Mouse (Mus musculus) left cerebral cortex, adult 6 months (tissue): ENCODE results near the gene Uts2r. TPM values are rescaled to one million over a fixed set of nuclear protein-coding genes. Genes with fewer than 3 reads are reported as not detected.

Experiments used
- long read RNA-seq, 2 experiments: library from polyadenylated mRNA; unstranded; transcript quantifications; one replicate each; pipeline ENCODE4 v2.0.0; 2019 to 2020
- polyA plus RNA-seq: library from polyadenylated mRNA; unstranded; fragments of <200 nt; fragmentation: Nextera tagmentation; gene quantifications from 2 replicates; pipeline ENCODE4 v1.2.3, GENCODE M21; 2021

The Uts2r gene
- 0.20 and 0.34 TPM in 2 replicates for polyA plus RNA-seq
- long read RNA-seq, experiment 1, partial matches to known transcripts, result 0 of 1 reads
- long read RNA-seq, experiment 1, other reads (novel, unspliced or antisense), result 1 of 1 reads
- long read RNA-seq, experiment 2, result 0 reads

GRCm38 (mm10) chr11:121159971-121160370 lies at the start of gene Uts2r:
Gene Uts2r (plus strand): TSS chr11:121160271.

DNA sequence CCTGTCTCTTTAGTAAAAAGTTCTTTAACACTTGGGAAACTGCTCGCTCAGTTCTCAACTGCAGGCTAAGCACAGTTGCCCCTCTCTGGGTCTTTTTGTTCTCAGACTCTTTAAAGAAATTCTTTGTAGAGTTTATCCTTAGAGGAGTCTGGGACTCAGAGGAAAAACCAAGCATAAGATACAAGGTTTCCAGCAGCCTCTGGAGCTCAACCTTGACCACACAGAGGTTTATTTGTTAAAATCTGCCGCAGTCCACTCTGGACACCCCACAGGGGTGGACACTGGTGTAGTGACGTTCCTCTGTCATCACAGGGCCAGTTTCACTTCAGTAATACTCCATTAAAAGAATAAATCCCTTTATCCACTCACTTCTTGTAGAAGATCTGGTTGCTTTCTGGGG lies 41.5 kb upstream of the Uts2r start, which contains the start of gene Tex19.2:
TSS of gene Tex19.2 (minus strand) at position 101 of the 400 bp plus-strand sequence.

GRCm38 (mm10) chr11:121145865-121146264 lies 14.2 kb upstream of the Uts2r start, which contains the start of gene Tex19.1:
Gene Tex19.1 (plus strand): TSS chr11:121146143.

GRCm38 (mm10) chr11:121204161-121205006 lies 44.3 kb downstream of the Uts2r start, which contains the start of the genes Hexdc and Ogfod3:
Gene Hexdc (plus strand): TSS chr11:121204433.
Gene Ogfod3 (minus strand): TSS chr11:121204711.

Other genes starting within 250 kb of the Uts2r start
- gene Ccdc57, start 227.4 kb upstream of the Uts2r start, polyA plus RNA-seq, result 1.3 and 1.4 TPM in 2 replicates
- 2.2 and 3.5 TPM in 2 replicates for gene Slc16a3, start 211.8 kb upstream of the Uts2r start, polyA plus RNA-seq
- 31.1 and 34.1 TPM in 2 replicates for gene Csnk1d, start 168.9 kb upstream of the Uts2r start, polyA plus RNA-seq
- gene Cd7, start 120.9 kb upstream of the Uts2r start, polyA plus RNA-seq, result 1.8 and 3.6 TPM in 2 replicates
- gene Sectm1b, start 96.7 kb upstream of the Uts2r start, polyA plus RNA-seq, result not detected in 2 replicates
- gene Sectm1a, start 79.1 kb upstream of the Uts2r start, polyA plus RNA-seq, result not detected in 2 replicates
- gene Tex19.2, start 41.6 kb upstream of the Uts2r start, polyA plus RNA-seq, result not detected in 2 replicates
- gene Tex19.1, start 14.1 kb upstream of the Uts2r start, polyA plus RNA-seq, result not detected in 2 replicates
- 7.3 and 8.3 TPM in 2 replicates for gene Hexdc, start 44.2 kb downstream of the Uts2r start, polyA plus RNA-seq
- 20.1 and 20.6 TPM in 2 replicates for gene Ogfod3, start 44.4 kb downstream of the Uts2r start, polyA plus RNA-seq
- 12.1 and 16.7 TPM in 2 replicates for gene Cybc1, start 69.1 kb downstream of the Uts2r start, polyA plus RNA-seq
- gene Narf, start 77.0 kb downstream of the Uts2r start, polyA plus RNA-seq, result 14.5 and 22.4 TPM in 2 replicates
- 5.5 and 10.0 TPM in 2 replicates for gene Foxk2, start 99.7 kb downstream of the Uts2r start, polyA plus RNA-seq
- 63.9 and 88.2 TPM in 2 replicates for gene Wdr45b, start 194.2 kb downstream of the Uts2r start, polyA plus RNA-seq
- gene Rab40b, start 228.0 kb downstream of the Uts2r start, polyA plus RNA-seq, result 57.1 and 63.1 TPM in 2 replicates